Mouse (Mus musculus) cerebellum, postnatal 14 days (tissue): ENCODE measurements around the gene Nrn1.

Experiments
- DNase-seq, 2 experiments: peaks; one replicate each; pipeline ENCODE4 v3.0.0; 2021; ENCODE audit warnings: mixed read lengths in 2 of 2

Nrn1 gene

GRCm38 (mm10) chr13:36734731-36735571 is at the start of gene Nrn1:
Gene Nrn1 (minus strand): TSS chr13:36735131.
- peak; percentile 80 to 85 for DNase-seq

GRCm38 (mm10) chr13:36779626-36780025 is 44.7 kb upstream of the Nrn1 start:
- DNase-seq = no peak

GRCm38 (mm10) chr13:36766801-36767200 is 31.9 kb upstream of the Nrn1 start:
- DNase-seq = no peak

GRCm38 (mm10) chr13:36751861-36752260 is 16.9 kb upstream of the Nrn1 start:
- no peak for DNase-seq

- DNase-seq = peak; percentile 50 to 57
These were observed 15.1 kb upstream of the Nrn1 start for GRCm38 (mm10) chr13:36750056-36750455.

- no peak for DNase-seq
These were observed 1.7 kb upstream of the Nrn1 start for GRCm38 (mm10) chr13:36736619-36736996.

- DNase-seq = peak; percentile 95 to 96
These were observed 1.1 kb upstream of the Nrn1 start for GRCm38 (mm10) chr13:36735901-36736618.

GRCm38 (mm10) chr13:36733989-36734690 is 791 bp downstream of the Nrn1 start:
- peak in 1 of 2 experiments; percentile 62 for DNase-seq

- peak; percentile 55 to 66 for DNase-seq
These were observed 1.4 kb downstream of the Nrn1 start for GRCm38 (mm10) chr13:36733566-36733965.

- DNase-seq = peak in 1 of 2 experiments; percentile 20
These were observed 1.9 kb downstream of the Nrn1 start for GRCm38 (mm10) chr13:36732891-36733490.

- peak; percentile 53 to 62 for DNase-seq
These were observed 2.9 kb downstream of the Nrn1 start for GRCm38 (mm10) chr13:36731931-36732461.

- peak; percentile 77 to 78 for DNase-seq
These were observed 3.7 kb downstream of the Nrn1 start for GRCm38 (mm10) chr13:36731016-36731930.

- DNase-seq = peak; percentile 44 to 55
These were observed 4.6 kb downstream of the Nrn1 start for GRCm38 (mm10) chr13:36730341-36730761.

- DNase-seq = peak; percentile 50 to 54
These were observed 5.1 kb downstream of the Nrn1 start for GRCm38 (mm10) chr13:36729731-36730340.

- DNase-seq = no peak
These were observed 6.4 kb downstream of the Nrn1 start for GRCm38 (mm10) chr13:36728509-36728908.

GRCm38 (mm10) chr13:36727779-36728470 is 7.0 kb downstream of the Nrn1 start:
- peak; percentile 63 to 81 for DNase-seq

GRCm38 (mm10) chr13:36726951-36727778 is 7.8 kb downstream of the Nrn1 start:
- DNase-seq = peak; percentile 86 to 89

- peak; percentile 77 to 78 for DNase-seq
These were observed 8.4 kb downstream of the Nrn1 start for GRCm38 (mm10) chr13:36726551-36726950.

- DNase-seq = peak in 1 of 2 experiments; percentile 50
These were observed 9.1 kb downstream of the Nrn1 start for GRCm38 (mm10) chr13:36725881-36726280.
